Mouse (Mus musculus) megakaryocyte, adult 5-6 weeks (primary cell): Measurements from ENCODE around the gene Plekhm3. TPM values are rescaled to one million over a fixed set of nuclear protein-coding genes. Genes with fewer than 3 reads are reported as not detected.

Experiments used
- ATAC-seq: 2 replicates; pipeline ENCODE4 v1.8.0; 2016; ENCODE audit warnings: mild to moderate bottlenecking, inconsistent platforms; ENCODE audit not compliant: poor library complexity, severe bottlenecking
- total RNA-seq, 2 experiments: library from RNA; stranded (forward) in 1 of 2; stranded (reverse) in 1 of 2; fragments of 153-499, 151-499 nt in 1 of 2; fragments of 221-1000, 200-1000 nt in 1 of 2; gene quantifications; 2 replicates each; pipeline versions ENCODE4 v1.2.3 to v1.2.4; 2015 to 2017

Gene Plekhm3
- total RNA-seq, 2 experiments from 2014 or later, result 26.4 to 40.6 TPM

GRCm38 (mm10) chr1:64836584-64836983 is 120.0 kb downstream of the Plekhm3 start:
- ATAC-seq, result no peak

GRCm38 (mm10) chr1:64836114-64836513 is 120.5 kb downstream of the Plekhm3 start:
- no peak for ATAC-seq

DNA sequence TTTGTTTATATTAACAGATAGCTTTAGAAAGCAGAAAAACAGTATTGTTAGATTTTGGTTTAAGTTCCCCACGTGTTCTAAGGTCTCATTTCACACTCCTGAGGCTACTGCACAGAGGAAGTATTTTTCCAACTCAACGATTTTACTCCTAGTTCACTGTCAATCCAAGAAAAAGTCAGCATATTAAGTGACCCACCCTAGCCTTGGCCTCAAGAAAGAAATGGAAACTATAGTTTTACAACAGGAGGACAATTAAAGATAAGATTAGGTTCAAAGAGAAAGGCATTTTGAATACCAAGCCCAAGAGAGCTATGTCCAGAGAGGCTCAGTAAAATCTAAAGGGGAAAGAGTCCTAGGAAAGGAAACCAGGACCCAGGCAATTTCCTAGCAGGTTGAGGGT is 125.1 kb downstream of the Plekhm3 start:
- ATAC-seq, result no peak

DNA sequence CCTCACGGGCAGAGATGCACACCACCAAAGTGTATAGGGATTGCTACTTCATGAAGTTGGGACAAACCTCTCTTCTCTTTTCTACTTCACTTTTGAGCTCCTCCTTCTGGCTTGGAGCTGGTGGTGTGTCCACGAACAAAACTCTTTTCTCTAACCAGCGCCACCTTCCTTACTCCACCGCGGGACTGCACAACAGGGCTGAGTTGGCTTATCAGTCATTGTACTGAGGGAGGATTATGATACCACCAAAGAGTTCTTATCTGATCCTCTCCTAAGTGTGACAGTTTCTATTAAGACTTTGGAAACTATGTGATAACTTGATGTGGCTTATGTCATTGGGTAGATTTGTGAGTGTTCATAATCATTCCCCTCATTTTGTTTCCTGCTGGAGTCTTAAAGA is 129.2 kb downstream of the Plekhm3 start:
- ATAC-seq, result no peak

DNA sequence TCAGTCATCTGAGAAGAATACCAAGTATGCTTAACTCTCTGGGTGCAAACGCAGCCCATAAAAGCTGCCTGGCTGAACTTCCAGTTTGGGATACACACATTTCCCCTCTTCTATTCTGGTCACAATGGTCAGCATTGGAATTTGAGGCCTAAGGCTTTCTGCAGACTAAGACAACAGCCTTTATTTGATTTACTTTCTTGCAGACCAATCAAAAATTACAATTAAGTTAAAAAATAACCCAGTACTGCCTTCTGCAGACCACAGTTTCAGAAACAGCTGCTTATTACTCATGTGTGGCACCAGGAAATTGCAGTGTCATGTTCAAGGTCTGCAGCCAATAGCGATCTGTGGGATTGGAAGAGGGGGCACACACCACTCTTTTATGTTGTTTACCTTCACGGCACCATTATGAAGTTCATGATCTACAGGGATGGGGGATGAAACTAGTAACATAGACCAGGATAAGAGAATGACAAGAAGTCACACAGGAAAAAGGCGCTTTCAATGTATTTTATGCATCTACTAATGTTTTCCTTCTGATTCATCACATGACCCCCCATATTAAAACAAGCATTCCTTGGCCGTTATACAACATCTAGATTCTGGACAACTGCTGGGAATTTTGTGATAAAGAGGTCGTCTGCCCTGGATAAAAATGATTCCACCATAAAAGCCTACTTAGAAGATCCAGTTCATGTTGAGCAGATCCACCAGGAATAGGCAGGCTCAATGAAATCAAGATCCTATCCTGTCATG is 130.1 kb downstream of the Plekhm3 start:
- ATAC-seq, result no peak

- peak; percentile 49; the same call in 1 of the 2 replicates for ATAC-seq
Observed at GRCm38 (mm10) chr1:64823564-64823963, 133.1 kb downstream of the Plekhm3 start.

DNA sequence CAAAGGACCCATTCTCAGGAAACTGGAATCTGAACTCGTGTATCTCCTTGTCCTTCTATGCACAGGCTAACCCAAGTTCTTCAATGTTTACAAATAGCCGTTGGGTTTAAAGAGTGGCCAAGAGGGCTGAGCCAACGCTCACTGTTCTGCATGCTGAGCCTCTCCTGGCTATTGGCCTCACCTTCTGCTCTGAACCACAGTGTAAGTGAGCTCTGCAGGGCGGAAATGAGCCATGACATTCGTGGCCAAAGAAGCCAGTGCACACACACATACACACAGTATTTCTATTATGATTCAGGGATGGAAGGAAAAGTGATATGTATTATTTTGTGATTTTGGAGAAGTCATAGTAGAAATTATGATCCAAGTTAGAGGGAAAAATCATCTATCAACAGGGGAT is 138.9 kb downstream of the Plekhm3 start:
- ATAC-seq, result no peak

- no peak for ATAC-seq
Observed at GRCm38 (mm10) chr1:64813182-64813581, 143.4 kb downstream of the Plekhm3 start.

GRCm38 (mm10) chr1:64811956-64812355 is 144.7 kb downstream of the Plekhm3 start:
- no peak for ATAC-seq

DNA sequence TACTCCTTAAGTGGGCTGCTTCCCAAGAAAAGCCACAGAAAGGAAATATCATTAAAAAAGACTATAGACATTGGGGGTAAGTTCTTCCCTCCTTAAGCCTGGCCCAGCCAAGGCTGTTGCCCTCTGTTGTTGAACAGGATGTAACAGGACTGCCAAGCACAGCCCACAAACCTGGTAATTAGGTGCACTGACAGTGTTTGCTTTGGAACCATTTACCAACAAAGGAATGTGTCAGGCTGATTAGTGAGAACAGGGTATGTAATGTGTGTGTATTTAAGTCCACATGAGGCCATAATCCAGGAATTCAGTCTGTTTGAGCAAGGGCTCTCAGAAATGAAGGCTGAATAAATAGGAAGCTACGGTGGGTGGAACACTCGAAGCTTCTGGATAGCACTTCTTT is 147.5 kb downstream of the Plekhm3 start:
- ATAC-seq, result no peak

GRCm38 (mm10) chr1:64807766-64808165 is 148.9 kb downstream of the Plekhm3 start:
- no peak for ATAC-seq

DNA sequence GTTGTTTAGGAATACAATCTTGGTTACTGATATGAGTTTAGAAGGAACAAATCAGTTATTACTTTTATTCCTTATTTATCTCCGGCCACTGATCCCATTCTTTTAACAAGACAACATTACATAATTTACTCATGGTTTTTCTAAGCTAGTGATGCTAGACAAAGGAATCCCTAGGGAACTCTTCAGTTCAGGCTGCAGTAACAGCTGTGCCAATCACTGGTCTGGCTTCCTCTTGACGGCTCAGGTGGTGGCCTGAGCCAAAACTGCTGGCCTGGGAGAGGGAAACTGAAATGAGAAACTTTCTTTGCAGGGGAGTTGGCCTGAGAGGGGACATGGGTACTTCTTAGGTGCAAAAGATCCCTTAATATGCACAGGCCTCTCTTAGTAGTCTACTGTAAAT is 151.4 kb downstream of the Plekhm3 start:
- no peak for ATAC-seq

DNA sequence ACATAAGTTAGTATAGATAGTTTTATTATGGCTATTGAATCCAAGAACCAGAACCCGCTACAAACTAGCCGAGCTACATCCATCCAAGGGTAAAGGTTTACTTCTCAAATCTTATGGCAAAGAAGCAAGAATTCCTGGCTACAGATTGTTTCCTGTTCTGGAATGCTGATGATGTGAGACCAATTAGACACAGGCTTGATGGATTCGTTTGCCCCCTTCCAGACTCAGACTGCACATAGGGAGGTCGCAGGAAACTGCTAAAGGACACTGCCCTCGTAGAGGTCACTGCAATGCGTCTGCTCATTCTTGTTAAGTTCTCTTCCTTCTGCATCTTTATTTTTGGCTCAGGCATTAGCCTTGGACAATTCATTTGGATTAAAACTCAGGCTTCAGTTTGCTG is 154.0 kb downstream of the Plekhm3 start:
- no peak for ATAC-seq

DNA sequence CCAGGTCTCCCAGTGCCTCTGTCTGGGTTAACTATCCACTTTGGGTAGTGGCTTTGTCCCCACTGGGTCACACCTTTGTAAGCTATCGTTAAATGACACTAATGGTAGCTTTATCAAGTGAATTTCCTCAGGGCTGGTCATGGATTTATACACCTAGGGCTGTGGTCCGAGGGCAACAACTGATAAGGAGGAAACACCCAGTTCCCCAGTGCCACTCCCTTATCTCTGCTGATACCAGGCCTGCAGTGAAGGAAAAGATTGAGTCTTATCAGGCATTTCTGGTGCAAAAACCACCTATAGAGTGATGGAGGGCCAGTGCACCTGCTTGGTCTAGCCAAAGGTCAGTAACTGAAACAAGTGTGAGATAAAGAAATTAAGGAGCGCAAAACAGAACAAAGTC is 159.0 kb downstream of the Plekhm3 start:
- no peak; the same call in none of the 2 replicates for ATAC-seq

DNA sequence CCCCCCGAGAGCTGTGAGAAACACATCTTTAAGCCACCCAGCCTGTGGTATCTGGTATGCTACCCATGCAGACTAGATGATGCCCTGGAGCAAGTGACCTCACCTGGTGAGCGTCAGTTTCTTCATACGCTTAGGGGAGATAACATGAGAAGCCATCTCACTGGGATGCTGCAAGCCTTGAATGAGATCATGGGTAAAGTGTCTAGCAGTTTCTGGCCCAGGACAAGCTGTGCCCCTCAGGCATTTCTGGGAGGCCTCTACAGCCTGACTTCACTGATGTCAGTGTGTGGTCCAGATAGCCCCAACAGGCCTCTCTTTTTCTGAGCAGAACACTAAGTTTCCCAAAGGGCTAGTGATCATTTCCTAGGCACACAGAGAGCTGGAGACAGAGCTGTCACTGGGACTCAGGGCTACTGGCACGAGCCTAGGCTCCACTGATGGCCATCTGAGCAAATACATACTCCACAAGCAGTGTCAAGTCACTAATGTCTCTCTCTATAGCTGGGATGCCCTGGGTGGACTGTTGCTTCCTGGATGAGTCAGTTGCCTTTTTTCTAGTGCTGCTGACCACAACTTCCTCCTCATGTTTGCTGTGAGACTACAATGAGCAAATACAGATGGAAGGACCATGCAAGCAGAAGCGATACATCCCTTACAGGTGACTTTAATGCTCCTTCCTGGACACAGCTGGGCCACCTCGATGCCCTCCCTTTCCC is 159.6 kb downstream of the Plekhm3 start:
- ATAC-seq, result peak; percentile 96

DNA sequence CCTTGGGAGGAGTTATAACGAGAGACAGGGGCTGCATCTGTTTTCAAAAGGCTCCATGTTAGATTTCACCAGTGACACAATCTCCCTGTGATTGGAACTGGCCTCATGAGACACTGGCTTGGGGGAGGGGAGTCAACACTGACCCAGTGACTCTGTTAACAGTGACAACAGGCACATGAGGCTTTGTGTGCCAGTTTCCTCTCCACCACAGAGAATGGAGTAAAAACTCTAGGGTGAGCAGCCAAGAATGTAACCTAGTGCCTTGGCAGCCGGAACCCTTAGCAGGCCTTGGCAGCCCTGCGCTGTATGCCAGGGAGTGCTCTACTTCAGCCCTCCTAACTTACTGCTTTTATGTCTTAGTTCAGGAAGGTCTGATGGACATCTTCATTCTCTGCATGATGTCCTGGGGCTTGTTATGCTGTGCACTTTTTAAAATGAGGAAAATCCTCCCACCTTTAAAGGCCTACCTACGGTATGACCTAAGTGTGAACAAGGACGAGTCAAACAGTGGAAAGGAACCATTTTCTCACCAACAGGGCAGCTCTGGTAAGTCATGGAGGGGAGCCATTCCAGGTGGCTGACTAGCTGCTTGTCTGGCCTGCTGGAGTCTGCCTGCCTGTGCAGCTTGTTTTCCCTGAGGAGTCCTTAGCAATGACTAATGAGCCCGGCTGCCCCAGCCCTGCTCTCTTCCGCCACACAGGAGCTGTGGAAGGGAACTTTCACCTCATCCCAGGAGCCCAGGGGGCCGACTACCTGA is 161.2 kb downstream of the Plekhm3 start:
- no peak for ATAC-seq

GRCm38 (mm10) chr1:64794096-64794495 is 162.5 kb downstream of the Plekhm3 start:
- no peak for ATAC-seq

GRCm38 (mm10) chr1:64793234-64793530 is 163.4 kb downstream of the Plekhm3 start:
- ATAC-seq, result no peak

DNA sequence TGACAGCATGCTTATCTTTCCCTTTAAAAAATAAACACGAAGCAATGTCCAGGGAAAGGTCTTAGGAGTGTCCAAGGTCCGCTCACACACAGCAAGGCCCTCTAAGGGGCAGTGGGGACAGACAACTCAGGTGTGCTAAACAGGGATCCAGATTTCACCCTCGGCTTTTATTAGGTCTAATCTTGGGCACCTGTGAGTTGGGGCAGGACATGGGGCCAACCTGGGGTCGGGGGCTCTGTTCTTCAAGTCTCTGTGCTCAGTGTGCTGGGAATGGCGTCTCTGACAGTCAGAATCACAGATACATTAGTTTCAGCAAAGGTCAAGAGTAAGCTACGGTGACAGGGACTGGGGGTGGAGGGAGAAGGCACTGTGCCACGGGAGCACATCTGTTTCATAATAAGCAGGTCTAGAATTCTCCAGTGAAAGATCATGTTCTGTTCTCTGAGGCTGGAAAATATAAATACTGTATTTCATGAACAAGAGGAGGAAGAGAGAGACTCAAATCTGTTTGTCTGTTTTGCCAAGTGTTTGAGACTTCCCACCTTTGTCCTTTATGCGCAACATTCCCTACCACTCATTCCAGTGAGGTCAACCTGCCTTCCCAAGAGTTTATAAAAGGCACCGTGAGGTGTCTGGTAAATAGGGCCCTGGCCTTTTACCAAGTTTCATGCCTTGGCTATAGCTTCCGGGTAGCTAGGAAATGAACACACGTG is 163.9 kb downstream of the Plekhm3 start:
- ATAC-seq, result no peak

GRCm38 (mm10) chr1:64791826-64792225 is 164.8 kb downstream of the Plekhm3 start:
- ATAC-seq, result no peak
